Mouse (Mus musculus) layer of hippocampus, postnatal 25 days (tissue): Measurements from ENCODE around the gene Uchl4. TPM values are rescaled to one million over a fixed set of nuclear protein-coding genes. Genes with fewer than 3 reads are reported as not detected.

ENCODE experiments used
- DNase-seq, 2 experiments: peaks; one replicate each; pipeline ENCODE4 v3.0.0; 2022; ENCODE audit warnings: mixed read lengths in 2 of 2, low spot score in 1 of 2; ENCODE audit errors: extremely low spot score in 1 of 2
- microRNA-seq, 2 experiments: library from miRNA; unstranded; fragments of <30 nt; microRNA quantifications; one replicate each; pipeline ENCODE4 v1.2.0; 2021
- total RNA-seq, 2 experiments: library from RNA; stranded (reverse); gene quantifications; 2 replicates each; pipeline ENCODE4 v1.2.3; 2021

Uchl4 gene
- total RNA-seq, 2 experiments from 2014 or later: 3.0 to 3.9 TPM

DNA sequence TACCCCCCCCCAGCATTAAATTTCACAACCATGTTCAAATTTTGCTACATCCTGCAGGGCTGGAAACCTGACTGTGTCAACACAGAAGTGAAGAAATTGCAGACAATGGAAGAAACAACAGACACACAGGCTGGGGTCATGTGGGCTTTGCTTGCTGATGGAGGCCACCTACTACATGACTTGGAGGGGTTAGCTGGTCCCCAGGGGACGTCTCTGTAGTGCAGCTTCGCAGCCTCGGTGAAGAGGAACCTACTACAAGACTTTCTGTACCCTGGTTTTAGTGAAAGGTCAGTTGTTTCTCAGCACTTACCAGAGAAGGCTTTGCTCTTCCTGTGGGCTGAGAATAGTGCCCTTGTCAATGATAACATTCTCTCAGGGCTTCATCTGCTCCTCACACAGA is 36.2 kb downstream of the Uchl4 start:
- no peak for DNase-seq

DNA sequence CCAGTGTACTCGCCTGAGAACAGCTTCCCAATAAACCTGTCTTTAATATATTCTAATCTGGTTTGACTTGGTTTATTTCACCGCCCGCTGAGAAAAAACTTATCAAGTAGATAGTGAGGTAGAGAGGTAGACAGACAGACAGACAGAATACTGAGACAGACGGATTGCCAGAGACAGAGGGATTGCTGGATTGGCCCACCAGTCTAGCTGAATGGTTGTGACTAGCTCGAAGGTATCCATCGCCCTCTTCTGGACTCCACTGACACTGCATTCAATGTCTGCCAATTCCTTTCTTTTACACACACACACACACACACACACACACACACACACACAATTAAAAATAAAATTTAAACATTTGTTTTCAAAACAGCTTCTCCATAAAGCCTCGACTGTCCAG is 37.6 kb downstream of the Uchl4 start:
- DNase-seq: peak in 1 of 2 experiments; percentile 62

DNA sequence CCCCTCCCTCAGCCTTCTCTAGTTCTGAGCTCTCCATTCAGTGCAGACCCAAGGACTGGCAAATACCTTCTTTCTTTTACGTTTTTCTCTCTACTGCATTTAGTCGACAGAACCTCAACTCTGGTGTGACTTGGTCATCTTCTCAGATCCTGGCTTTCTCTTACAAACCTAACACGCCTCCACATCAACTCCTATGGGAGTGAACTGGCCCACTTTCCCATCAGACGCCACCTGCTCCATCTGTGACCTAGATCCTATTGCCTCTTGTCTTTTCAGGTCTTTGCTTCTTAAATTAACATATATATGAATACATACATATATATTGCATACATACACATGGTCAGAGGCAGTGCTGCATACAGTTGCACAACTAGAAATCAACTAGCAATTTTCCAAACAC is 38.8 kb downstream of the Uchl4 start:
- DNase-seq: no peak

DNA sequence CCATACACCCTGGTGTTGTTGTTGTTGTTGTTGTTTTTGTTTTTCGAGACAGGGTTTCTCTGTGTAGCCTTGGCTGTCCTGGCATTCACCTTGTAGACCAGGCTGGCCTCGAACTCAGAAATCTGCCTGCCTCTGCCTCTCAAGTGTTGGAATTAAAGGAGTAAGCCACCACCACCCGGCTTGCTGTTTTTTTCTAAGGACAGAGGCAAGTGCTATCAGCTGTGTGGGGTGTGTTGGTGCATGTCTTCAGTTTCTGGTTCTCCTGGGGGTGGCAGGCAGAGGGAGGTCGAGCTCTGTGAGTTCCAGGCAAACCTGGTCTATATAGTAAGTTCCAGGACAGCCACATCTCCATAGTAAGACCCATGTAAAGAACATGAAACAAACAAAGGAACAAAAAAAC is 39.3 kb downstream of the Uchl4 start:
- DNase-seq: no peak

DNA sequence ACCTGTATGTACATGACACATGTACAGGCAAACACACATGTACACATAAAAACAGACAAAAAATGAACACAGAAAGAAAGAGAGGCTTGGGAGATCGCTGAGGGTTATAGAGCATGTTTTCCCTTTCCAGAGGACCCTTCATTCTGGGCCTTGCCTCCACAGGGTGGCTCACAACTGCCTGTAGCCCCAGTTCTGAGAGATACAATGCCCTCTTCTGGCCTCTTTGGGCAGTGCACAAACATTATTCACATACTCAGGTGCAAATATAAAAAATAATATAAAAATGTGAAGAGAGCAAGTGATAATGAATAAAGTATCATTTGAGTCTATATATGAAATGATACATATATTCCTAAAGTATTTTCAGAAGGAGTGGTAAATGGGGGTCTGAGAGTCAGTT is 39.9 kb downstream of the Uchl4 start:
- no peak for DNase-seq

DNA sequence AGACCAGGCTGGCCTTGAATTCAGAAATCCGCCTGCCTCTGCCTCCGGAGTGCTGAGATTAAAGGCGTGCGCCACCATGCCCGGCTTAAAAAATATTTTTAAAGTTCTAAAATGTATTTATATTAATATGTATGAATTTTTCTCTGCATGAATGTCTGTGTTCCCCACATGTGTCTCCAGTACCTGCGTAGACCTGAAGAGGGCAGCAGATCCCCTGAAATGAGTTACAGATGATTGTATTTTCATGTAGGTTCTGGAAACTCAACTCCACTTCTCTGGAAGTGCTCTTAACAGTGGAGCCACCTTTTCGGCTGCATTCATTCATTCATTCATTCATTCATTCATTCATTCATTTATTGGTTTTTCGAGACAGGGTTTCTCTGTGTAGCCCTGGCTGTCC is 42.7 kb downstream of the Uchl4 start:
- DNase-seq: peak; percentile 27 to 80

DNA sequence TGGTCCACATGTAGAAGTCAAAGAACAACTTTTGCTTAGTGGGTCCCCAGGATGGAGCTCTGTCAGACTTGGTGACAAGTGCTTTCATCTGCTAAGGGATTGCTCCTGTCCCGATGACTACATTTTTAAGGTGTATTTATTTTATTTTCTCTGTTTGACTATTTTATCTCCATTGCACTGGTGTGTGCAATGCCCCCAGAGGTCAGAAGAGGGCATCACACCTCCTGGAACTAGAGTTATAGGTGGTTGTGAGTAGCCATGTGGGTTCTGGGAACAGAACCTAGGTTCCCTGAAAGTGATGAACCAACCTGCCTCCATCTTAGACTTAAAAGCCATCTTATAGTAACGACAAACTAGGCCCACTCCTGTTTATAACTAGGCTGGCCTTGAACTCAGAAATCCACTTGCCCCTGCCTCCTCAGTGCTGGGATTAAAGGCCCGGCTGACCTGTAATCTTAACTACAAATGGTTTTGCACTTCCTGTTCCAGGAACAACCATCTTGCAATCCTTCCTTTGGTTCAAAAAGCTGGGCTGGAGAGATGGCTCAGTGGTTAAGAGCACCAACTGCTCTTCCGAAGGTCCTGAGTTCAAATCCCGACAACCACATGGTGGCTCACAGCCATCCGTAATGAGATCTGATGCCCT is 43.8 kb downstream of the Uchl4 start:
- no peak for DNase-seq

DNA sequence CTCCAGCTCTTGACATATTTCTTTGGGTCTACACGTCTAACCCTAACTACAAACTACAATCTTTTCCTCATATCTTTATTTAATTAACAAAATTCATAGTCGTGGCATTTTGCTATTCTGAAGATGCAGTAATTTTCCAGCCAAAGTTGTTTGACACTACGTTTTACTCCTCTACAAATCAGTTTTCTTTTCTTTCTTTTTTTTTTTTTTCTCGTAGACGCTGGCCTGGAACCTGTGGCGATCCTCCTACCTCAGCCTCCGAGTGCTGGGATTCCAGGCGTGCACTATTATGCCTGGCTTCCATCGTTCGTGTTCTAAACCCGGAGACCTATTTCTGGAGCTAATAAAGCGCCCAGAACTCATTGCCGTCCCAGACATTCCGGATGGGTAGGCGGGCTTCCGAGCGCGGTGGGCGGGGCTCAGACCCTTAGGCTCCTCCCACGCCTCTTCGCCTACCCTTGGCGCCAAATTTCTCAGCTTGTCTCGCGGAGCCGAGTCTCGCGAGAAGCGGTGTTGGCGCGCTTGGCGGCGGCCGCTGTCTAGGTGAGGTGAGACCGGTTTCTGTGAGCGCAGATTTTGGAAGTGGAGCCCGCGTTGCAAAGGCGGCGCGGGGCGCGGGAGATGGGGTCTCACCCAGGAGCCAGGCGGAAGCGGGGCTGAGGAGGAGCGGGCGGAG is 46.2 kb downstream of the Uchl4 start, which contains the start of gene Tipin:
Gene Tipin, plus strand, starts transcription at position 477 of the 676 bp plus-strand sequence.
- peak; percentile 86 to 89 for DNase-seq

DNA sequence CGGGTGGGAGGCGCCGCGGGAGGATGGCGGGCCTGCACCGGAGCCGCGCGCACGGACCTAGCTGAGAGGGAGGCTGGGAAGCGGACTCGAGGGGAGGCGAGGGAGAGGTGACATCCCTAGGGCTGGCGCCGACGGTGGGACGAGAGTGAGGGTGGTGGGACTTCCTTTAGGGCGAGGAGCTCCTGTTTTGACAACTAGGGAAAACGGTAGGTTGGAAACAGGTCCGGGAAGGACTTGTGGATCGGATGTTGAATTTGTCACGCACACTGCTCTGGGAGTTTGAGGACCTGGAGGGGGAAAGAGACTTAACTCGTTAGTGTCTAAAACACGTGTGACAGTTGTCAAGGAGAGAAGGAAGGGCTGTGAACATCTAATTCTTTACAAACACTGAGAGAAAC is 46.8 kb downstream of the Uchl4 start:
- no peak for DNase-seq

DNA sequence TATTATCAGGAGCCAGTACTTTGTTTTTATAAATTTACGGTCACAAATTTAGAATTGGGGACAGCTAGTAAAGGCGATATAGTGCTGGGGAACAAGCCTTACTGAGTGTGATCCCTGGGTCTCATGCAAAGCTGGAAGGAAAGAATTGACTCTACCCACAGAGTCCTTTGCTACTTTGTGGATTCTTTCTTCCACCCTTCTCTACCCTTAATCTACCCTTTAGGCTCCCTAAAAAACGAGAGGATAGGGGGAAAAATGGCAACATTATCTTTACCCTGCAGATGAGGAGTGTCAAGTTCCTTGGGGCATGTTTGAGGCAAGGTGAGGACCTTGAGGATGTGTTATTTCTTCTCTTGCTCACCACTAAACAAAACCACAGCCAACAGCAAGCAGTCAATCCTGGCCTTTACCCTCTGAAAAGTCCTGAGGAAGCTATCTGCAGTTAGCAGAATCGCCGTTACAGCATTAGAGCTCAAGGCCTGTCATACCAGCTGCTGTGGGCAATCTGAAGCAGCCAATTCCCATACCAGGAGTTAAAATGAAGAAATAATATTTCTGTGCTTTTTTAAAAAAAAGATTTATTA is 47.5 kb downstream of the Uchl4 start:
- DNase-seq: no peak

Small RNAs within 50 kb of the gene (microRNA-seq; reads per million reads assigned to microRNA genes)
- 0 reads per million in 2 experiments for gene Gm24106

Other genes with a start within 250 kb of the Uchl4 start
- gene Smad6, start 213.1 kb upstream of the Uchl4 start, total RNA-seq: 1 to 10 TPM; 1.8 to 2.2 TPM
- gene Lctl, start 118.1 kb upstream of the Uchl4 start, total RNA-seq: not detected
- 1 to 10 TPM; 4.3 to 6.6 TPM for gene Zwilch, start 62.1 kb upstream of the Uchl4 start, total RNA-seq
- 100 to 1,000 TPM; 547 to 604 TPM for gene Rpl4, start 61.8 kb upstream of the Uchl4 start, total RNA-seq
- gene Snapc5, start 55.9 kb upstream of the Uchl4 start, total RNA-seq: 10 to 100 TPM; 16.9 to 19.1 TPM
- gene Map2k1, start 18.4 kb downstream of the Uchl4 start, total RNA-seq: 100 to 1,000 TPM; 294 to 332 TPM
- gene Tipin, start 46.4 kb downstream of the Uchl4 start, total RNA-seq: 10 to 100 TPM; 13.8 to 19.7 TPM
- 10 to 100 TPM; 27.7 to 31.6 TPM for gene Dis3l, start 106.1 kb downstream of the Uchl4 start, total RNA-seq
- 10 to 100 TPM; 14.0 to 15.6 TPM for gene Megf11, start 150.4 kb downstream of the Uchl4 start, total RNA-seq